Mouse (Mus musculus): Measurements from ENCODE around the gene March10.

The March10 gene

DNA sequence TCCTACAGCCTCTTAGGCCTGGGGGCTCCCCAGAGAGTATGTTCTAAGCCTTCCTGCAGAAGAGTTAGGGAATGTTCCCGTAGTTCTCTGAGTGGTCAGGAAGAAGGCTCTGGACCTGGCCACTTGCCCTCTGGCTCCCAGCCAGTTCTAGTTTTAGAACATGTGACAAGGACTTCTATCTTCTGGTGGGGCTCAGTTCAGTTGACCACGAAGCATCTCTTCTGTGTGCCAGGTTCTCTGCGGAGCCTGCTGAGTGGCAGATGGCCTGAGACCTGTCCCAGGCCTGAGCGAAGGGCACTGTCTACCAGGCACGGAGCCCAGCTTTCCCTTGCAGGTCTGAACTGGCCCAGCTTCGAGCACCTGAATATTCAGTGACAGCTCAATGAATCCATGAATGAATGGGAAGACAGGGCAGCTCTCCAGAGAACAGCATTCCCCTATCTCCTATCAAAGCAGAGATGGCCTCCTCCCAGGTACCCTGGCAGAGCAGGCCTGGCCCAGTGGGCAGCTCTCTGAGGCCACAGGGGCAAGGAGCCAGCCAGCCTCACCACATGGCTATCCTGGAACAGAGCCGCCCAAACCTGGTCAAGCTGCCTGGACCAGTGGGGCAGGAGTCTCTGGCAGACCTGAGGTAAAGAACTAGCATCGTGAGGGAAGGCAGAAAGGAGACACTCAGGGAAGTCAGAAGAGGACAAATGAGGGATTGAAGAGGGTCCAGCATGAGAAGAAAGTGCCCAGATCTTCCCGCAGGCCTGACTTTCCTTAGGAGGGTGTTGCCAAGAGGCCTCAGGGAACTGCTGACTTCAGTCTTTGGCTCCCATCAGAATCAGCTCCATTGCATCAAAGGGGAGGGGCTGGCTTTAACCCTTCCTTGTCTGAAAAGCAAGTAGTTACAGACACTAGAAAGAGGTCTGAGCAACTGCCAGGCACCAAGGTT lies 103.3 kb downstream of the March10 start:
- no peak for DNase-seq (ENCODE audit: low read depth, low spot score)

- no peak for DNase-seq (ENCODE audit: low read depth, low spot score)
Measured at GRCm38 (mm10) chr11:105352152-105352551, 104.4 kb downstream of the March10 start.

DNA sequence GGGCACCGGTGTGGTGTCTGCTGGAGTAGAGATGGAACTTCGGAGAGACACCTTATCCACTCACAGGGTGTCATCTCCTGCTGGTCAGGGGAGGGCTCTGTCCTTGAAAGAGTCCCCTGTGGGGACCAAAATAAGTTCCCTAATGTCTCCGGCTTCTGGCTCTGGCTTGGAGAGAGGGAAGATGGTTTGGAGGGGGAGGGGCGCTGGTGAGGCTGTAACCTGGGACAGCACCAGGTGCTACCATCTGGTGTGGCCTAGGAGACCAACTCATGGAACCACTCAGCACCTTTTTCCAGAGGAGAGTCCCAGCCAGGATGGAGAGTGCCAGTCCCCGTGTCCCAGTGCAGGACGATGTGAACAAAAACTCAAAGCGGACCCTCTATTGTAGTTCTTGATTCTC lies 105.9 kb downstream of the March10 start:
- no peak for DNase-seq (ENCODE audit: low read depth, low spot score)

DNA sequence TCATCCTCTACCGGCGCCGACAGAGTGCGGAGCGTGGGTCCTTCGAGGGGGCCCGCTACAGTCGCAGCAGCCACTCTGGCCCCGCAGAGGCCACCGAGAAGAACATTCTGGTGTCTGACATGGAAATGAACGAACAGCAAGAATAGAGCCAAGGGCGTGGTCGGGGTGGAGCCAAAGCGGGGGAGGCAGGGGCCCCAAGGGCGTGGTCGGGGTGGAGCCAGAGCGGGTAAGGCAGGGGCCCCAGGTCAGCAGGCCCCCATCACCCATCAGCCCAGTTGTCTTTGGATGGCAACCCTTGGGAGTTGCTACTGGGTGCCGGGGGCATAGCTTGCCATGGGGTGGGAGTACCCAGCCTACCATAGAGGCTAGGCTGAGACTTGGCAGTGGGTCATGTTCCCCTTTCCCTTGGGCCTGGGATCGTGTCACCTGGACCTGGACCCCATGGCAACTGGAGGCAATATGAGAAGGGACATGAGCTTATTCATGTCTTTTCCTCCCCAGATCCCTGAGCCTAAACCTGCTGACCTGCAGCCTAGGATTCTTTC lies 106.7 kb downstream of the March10 start:
- no peak for DNase-seq (ENCODE audit: low read depth, low spot score)

- no peak for DNase-seq (ENCODE audit: low read depth, low spot score)
Measured at GRCm38 (mm10) chr11:105348495-105348982, 108.0 kb downstream of the March10 start.

DNA sequence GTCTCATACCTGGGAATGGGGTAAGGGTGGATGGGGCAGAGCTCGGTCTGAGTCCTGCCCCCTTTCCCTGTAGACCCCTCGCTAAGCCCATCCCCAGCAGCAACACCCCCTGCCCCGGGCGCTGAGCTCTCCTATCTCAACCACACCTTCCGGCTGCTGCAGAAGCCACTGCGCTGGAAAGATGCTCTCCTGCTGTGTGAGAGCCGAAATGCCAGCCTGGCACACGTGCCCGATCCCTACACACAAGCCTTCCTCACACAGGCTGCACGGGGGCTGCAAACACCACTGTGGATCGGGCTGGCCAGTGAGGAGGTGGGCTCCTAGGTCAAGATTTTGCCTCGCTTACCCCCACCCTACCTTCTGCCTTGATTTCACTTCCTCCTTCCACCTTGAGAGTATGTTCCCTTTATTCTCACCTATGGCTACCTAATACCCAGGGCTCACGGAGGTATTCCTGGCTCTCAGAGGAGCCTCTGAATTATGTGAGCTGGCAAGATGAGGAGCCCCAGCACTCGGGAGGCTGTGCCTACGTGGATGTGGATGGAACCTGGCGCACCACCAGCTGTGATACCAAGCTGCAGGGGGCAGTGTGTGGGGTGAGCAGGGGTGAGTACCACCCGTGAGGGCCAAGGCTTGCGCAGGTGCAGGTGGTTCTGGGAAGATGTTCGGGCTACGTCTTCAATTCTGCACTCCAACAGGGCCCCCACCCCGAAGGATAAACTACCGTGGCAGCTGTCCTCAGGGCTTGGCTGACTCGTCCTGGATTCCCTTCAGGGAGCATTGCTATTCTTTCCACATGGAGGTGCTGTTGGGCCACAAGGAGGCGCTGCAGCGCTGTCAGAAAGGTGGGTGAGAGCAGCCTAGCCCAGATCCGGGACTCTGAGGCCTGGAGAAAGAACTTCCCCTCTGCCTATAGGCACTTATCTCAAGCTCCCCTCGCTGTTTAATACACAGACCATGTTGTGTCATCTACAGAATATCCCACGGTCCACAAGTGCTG lies 109.1 kb downstream of the March10 start:
- DNase-seq (ENCODE audit: low read depth, low spot score), result peak; percentile 90

GRCm38 (mm10) chr11:105345284-105345683 lies 111.3 kb downstream of the March10 start:
- DNase-seq (ENCODE audit: low read depth, low spot score), result peak; percentile 54

- no peak for DNase-seq (ENCODE audit: low read depth, low spot score)
Measured at GRCm38 (mm10) chr11:105338596-105339390, 117.7 kb downstream of the March10 start.

- DNase-seq (ENCODE audit: low read depth, low spot score), result no peak
Measured at GRCm38 (mm10) chr11:105333867-105334670, 122.5 kb downstream of the March10 start.

GRCm38 (mm10) chr11:105332468-105332867 lies 124.1 kb downstream of the March10 start:
- peak; percentile 60 for DNase-seq (ENCODE audit: low read depth, low spot score)

GRCm38 (mm10) chr11:105331732-105332131 lies 124.8 kb downstream of the March10 start:
- peak; percentile 63 for DNase-seq (ENCODE audit: low read depth, low spot score)

DNA sequence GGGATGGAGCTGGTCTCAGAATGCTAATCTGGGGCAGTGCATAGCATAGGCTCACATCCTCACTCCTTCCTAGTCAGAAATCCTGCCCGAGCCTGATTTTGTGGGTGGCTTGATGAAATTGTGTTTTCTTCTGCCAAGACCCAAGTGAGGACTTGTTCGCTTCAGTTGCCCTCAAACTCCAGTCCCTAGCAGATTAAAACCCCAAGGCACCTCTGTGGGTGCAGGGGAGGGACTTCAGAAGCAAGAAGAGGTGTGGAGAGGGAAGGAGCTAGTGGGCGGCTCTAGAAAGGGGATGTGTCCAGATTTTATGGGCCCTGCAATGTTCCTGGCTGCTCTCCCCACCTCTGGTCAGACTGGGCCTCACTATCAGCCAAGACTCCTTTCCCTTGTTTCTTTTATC lies 125.4 kb downstream of the March10 start:
- no peak for DNase-seq (ENCODE audit: low read depth, low spot score)

- DNase-seq (ENCODE audit: low read depth, low spot score), result no peak
Measured at GRCm38 (mm10) chr11:105329962-105330361, 126.6 kb downstream of the March10 start.

GRCm38 (mm10) chr11:105327101-105327500 lies 129.4 kb downstream of the March10 start:
- DNase-seq (ENCODE audit: low read depth, low spot score), result no peak

DNA sequence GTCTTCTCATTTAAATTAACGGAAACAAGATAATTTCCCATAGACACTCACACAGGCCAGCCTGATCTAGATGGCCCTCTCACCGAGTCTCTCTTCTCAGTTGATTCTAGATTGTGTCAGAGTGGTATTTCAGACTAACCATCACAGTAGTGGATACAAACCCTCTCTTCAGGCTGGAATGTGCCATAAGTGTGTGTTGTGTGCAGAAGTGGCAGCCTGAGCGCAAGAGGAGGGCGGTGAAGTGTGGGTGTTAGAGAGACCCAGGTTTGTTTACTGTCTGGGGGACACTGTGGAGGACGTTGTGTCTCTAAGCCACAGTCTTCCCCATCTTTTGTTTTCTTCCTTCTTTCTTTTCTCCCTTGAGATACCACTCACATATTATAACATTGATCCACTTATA lies 133.0 kb downstream of the March10 start:
- DNase-seq (ENCODE audit: low read depth, low spot score), result no peak

- no peak for DNase-seq (ENCODE audit: low read depth, low spot score)
Measured at GRCm38 (mm10) chr11:105321090-105321489, 135.4 kb downstream of the March10 start.

DNA sequence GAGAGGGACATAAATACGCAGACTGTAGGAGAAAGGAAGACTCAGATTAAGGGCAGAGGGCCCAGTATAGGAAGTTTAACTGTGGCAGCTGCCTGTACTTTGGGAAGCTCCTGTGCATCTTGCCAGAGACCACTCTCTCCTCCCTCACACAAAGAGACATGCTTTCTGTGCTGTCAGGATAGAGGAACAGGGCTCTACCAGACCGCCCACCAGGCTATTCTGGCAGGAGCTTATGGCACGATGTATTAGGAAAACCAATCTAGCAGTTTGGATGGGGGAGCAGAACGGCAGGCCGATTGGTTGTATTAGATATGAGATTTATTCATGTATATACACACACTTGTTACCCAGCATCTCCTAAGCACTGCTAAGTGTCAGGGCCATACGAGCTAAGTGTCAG lies 138.8 kb downstream of the March10 start:
- no peak for DNase-seq (ENCODE audit: low read depth, low spot score)

- DNase-seq (ENCODE audit: low read depth, low spot score), result no peak
Measured at GRCm38 (mm10) chr11:105316121-105316520, 140.4 kb downstream of the March10 start.

GRCm38 (mm10) chr11:105315296-105315695 lies 141.2 kb downstream of the March10 start:
- no peak for DNase-seq (ENCODE audit: low read depth, low spot score)

DNA sequence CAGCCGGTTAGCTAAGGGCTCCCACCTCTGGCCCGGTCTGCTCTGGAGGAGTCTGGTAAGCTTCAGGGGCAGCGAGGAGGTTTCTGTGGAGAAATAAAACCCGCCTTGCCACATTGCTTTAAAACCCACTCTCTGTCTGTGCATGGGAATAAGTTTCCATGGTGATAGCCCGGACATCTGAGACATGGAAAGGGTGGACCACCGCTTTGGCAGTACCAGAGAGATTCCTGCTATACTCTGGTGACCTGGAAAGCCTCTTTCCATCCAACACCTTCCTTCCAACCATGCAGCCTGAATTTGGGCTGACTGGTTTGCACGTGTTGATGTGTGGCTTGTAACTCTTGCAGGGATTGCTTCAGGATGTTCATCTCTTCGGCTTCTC lies 142.9 kb downstream of the March10 start:
- no peak for DNase-seq (ENCODE audit: low read depth, low spot score)

Data from mesoderm, embryonic 11.5 days (tissue).